Comparison of ENCODE assay signal across 18 mouse cellular contexts in genomic region chr2:157328106-157328505, GRCm38 (mm10). TPM values are rescaled to one million over a fixed set of nuclear protein-coding genes. Genes with fewer than 3 reads are reported as not detected.
DNase-seq lines count a peak whose midpoint lies in the region; ATAC-seq lines count a peak whose summit lies in the region.
"Had no signal": no experiment of that assay in that cellular context is flagged by ENCODE, and none has a peak within 500 bp of the region (broad histone marks: within the 10 kb centered on the region; RNA-seq: fewer than 3 reads in every experiment).

No protein-coding gene starts in this region.

- H3K27ac ChIP-seq in heart, embryonic 11.5 days (ENCODE audit: low read depth, low read length): no peak overlapping the region
- no peak overlapping the region; the same call in 1 of the 2 replicates for H3K27ac ChIP-seq in embryonic facial prominence, embryonic 11.5 days (replicated peaks; ENCODE audit: low read depth, low read length)
- H3K27ac ChIP-seq in hindbrain, embryonic 14.5 days: peak overlapping the region; percentile 5
- peak overlapping the region; percentile 42; the same call in 1 of the 2 replicates for H3K27ac ChIP-seq in neural tube, embryonic 12.5 days
- H3K27ac ChIP-seq: kidney, postnatal 0 days; limb, embryonic 13.5 days had no signal

- peaks cover 8% of the 10 kb centered on the region; the same call in 1 of the 2 replicates for H3K4me1 ChIP-seq in heart, embryonic 11.5 days (ENCODE audit: control insufficient read depth, insufficient read depth, low read length)
- H3K4me1 ChIP-seq in embryonic facial prominence, embryonic 11.5 days (ENCODE audit: control insufficient read depth, insufficient read depth, low read length): no peaks in the 10 kb centered on the region
- peaks cover 23% of the 10 kb centered on the region for H3K4me1 ChIP-seq in hindbrain, embryonic 14.5 days (replicated peaks; ENCODE audit: control insufficient read depth, insufficient read depth, low read length)
- H3K4me1 ChIP-seq in neural tube, embryonic 12.5 days: peaks cover 24% of the 10 kb centered on the region

- WGBS in heart, embryonic 11.5 days (ENCODE audit: insufficient replicate concordance): 39% methylated on average over 5 of the region's 5 CpGs
- WGBS in embryonic facial prominence, embryonic 11.5 days: 33% methylated on average over 5 of the region's 5 CpGs
- 18% methylated on average over 5 of the region's 5 CpGs for WGBS in hindbrain, embryonic 14.5 days
- 22% methylated on average over 5 of the region's 5 CpGs for WGBS in neural tube, embryonic 12.5 days

- H3K9ac ChIP-seq in heart, embryonic 11.5 days (ENCODE audit: low read depth, low read length): peak overlapping the region; percentile 34; the same call in 1 of the 2 replicates
- no peak overlapping the region for H3K9ac ChIP-seq in embryonic facial prominence, embryonic 11.5 days (replicated peaks; ENCODE audit: low read length)
- no peak overlapping the region for H3K9ac ChIP-seq in hindbrain, embryonic 14.5 days
- no peak overlapping the region for H3K9ac ChIP-seq in neural tube, embryonic 12.5 days
- H3K9ac ChIP-seq: limb, embryonic 13.5 days had no signal

- no peaks in the 10 kb centered on the region for H3K27me3 ChIP-seq in heart, embryonic 11.5 days (ENCODE audit: control insufficient read depth, insufficient read depth, low read length)
- no peaks in the 10 kb centered on the region for H3K27me3 ChIP-seq in embryonic facial prominence, embryonic 11.5 days (ENCODE audit: control insufficient read depth, insufficient read depth, low read length)
- H3K27me3 ChIP-seq in hindbrain, embryonic 14.5 days (ENCODE audit: control insufficient read depth, insufficient read depth, low read length): no peaks in the 10 kb centered on the region
- no peaks in the 10 kb centered on the region for H3K27me3 ChIP-seq in neural tube, embryonic 12.5 days (replicated peaks)
- H3K27me3 ChIP-seq: limb, embryonic 13.5 days had no signal

- H3K4me3 ChIP-seq in heart, embryonic 11.5 days (ENCODE audit: low read depth, low read length): no peak overlapping the region
- H3K4me3 ChIP-seq in embryonic facial prominence, embryonic 11.5 days (ENCODE audit: low read depth, low read length): no peak overlapping the region
- no peak overlapping the region for H3K4me3 ChIP-seq in hindbrain, embryonic 14.5 days (replicated peaks; ENCODE audit: low read length)
- H3K4me3 ChIP-seq in neural tube, embryonic 12.5 days: no peak overlapping the region
- H3K4me3 ChIP-seq: limb, embryonic 13.5 days had no signal

- H3K36me3 ChIP-seq in heart, embryonic 11.5 days (ENCODE audit: control insufficient read depth, insufficient read depth, low read length): peaks cover 14% of the 10 kb centered on the region
- H3K36me3 ChIP-seq in embryonic facial prominence, embryonic 11.5 days (replicated peaks; ENCODE audit: control insufficient read depth, insufficient read depth, low read depth, low read length): peaks cover 10% of the 10 kb centered on the region
- peaks cover 40% of the 10 kb centered on the region for H3K36me3 ChIP-seq in hindbrain, embryonic 14.5 days (replicated peaks; ENCODE audit: control insufficient read depth, insufficient read depth)
- H3K36me3 ChIP-seq in neural tube, embryonic 12.5 days: peaks cover 47% of the 10 kb centered on the region

- DNase-seq in heart, postnatal 4 days: no peak
- no peak for DNase-seq in embryonic facial prominence, embryonic 11.5 days (ENCODE audit: low spot score)
- DNase-seq in hindbrain, embryonic 14.5 days (ENCODE audit: low spot score): no peak
- no peak for DNase-seq in spleen, adult 18-20 months
- DNase-seq in urinary bladder, postnatal 4 days (ENCODE audit: low spot score in 2 of 2): no peak
- no peak for DNase-seq in right cerebral cortex, adult 18-20 months
- DNase-seq: adrenal gland, postnatal 10 days; heart, adult 11 months; heart, postnatal 36 days; lung, adult 2 months had no signal

- no peaks in the 10 kb centered on the region for H3K9me3 ChIP-seq in heart, embryonic 11.5 days (replicated peaks; ENCODE audit: control insufficient read depth, low read length)
- H3K9me3 ChIP-seq in embryonic facial prominence, embryonic 11.5 days (replicated peaks; ENCODE audit: control insufficient read depth, low read length): no peaks in the 10 kb centered on the region
- no peaks in the 10 kb centered on the region for H3K9me3 ChIP-seq in hindbrain, embryonic 14.5 days (ENCODE audit: control insufficient read depth, low read length)
- no peaks in the 10 kb centered on the region for H3K9me3 ChIP-seq in neural tube, embryonic 12.5 days
- H3K9me3 ChIP-seq: limb, embryonic 13.5 days had no signal

- no peak overlapping the region for H3K4me2 ChIP-seq in heart, embryonic 11.5 days
- H3K4me2 ChIP-seq in embryonic facial prominence, embryonic 11.5 days (ENCODE audit: low read depth, low read length): no peak overlapping the region
- no peak overlapping the region for H3K4me2 ChIP-seq in hindbrain, embryonic 14.5 days (replicated peaks)
- H3K4me2 ChIP-seq in neural tube, embryonic 12.5 days (replicated peaks): peak overlapping the region; percentile 20; the same call in 1 of the 2 replicates
- H3K4me2 ChIP-seq: limb, embryonic 13.5 days had no signal

- no peak for ATAC-seq in heart, embryonic 11.5 days (replicated peaks; ENCODE audit: insufficient number of reproducible peaks, low FRiP score, low TSS enrichment)
- ATAC-seq in embryonic facial prominence, embryonic 11.5 days (replicated peaks; ENCODE audit: insufficient number of reproducible peaks, low FRiP score, low TSS enrichment, low read depth): peak; percentile 55
- ATAC-seq in hindbrain, embryonic 14.5 days (ENCODE audit: low FRiP score): no peak
- ATAC-seq in neural tube, embryonic 12.5 days (ENCODE audit: low FRiP score, low read depth): peak; percentile 56

RNA-seq across cellular contexts. Expression of gene Ghrh, which starts 19.2 kb away (rescaled TPM):
- not detected in 2 replicates for polyA plus RNA-seq in heart, embryonic 11.5 days (2014; fragmentation: Nextera tagmentation; extraction: Ambion mirVana)
- total RNA-seq in heart, postnatal 4 days (2021): not detected
- 2.2 and 2.6 TPM in 2 replicates for polyA plus RNA-seq in embryonic facial prominence, embryonic 11.5 days (2014; fragmentation: Nextera tagmentation; extraction: Ambion mirVana)
- 0.58 and 0.94 TPM in 2 replicates for polyA plus RNA-seq in hindbrain, embryonic 14.5 days (2014; fragmentation: Nextera tagmentation; extraction: Ambion mirVana)
- polyA plus RNA-seq in neural tube, embryonic 12.5 days (2016; fragmentation: Nextera tagmentation; extraction: Ambion mirVana): 0.60 TPM in 1 of 2 replicates, not detected in the other
- total RNA-seq: adrenal gland, postnatal 10 days; heart, postnatal 36 days; layer of hippocampus, postnatal 10 days; megakaryocyte, adult 5-6 weeks; neutrophil, adult 5-6 weeks had no signal
- polyA plus RNA-seq: cortical plate, adult 2 months; kidney, postnatal 0 days; limb, embryonic 13.5 days; lung, adult 2 months had no signal

RNA-seq across cellular contexts. Expression of gene Manbal, which starts 39.3 kb away (rescaled TPM):
- polyA plus RNA-seq in heart, embryonic 11.5 days (2014; fragmentation: Nextera tagmentation; extraction: Ambion mirVana): 29.8 and 35.8 TPM in 2 replicates
- total RNA-seq in heart, postnatal 4 days (2021): 10 to 100 TPM; 35.8 to 35.9 TPM
- polyA plus RNA-seq in embryonic facial prominence, embryonic 11.5 days (2014; fragmentation: Nextera tagmentation; extraction: Ambion mirVana): 33.4 and 38.5 TPM in 2 replicates
- polyA plus RNA-seq in hindbrain, embryonic 14.5 days (2014; fragmentation: Nextera tagmentation; extraction: Ambion mirVana): 53.3 and 58.1 TPM in 2 replicates
- 76.8 and 79.0 TPM in 2 replicates for polyA plus RNA-seq in neural tube, embryonic 12.5 days (2016; fragmentation: Nextera tagmentation; extraction: Ambion mirVana)

RNA-seq across cellular contexts. Expression of gene Mroh8, which starts 48.8 kb away (rescaled TPM):
- polyA plus RNA-seq in heart, embryonic 11.5 days (2014; fragmentation: Nextera tagmentation; extraction: Ambion mirVana): 0.17 and 0.21 TPM in 2 replicates
- under 1 TPM; 0.07 to 0.11 TPM for total RNA-seq in heart, postnatal 4 days (2021)
- polyA plus RNA-seq in embryonic facial prominence, embryonic 11.5 days (2014; fragmentation: Nextera tagmentation; extraction: Ambion mirVana): 0.49 and 0.52 TPM in 2 replicates
- polyA plus RNA-seq in hindbrain, embryonic 14.5 days (2014; fragmentation: Nextera tagmentation; extraction: Ambion mirVana): 0.09 and 0.41 TPM in 2 replicates
- polyA plus RNA-seq in neural tube, embryonic 12.5 days (2016; fragmentation: Nextera tagmentation; extraction: Ambion mirVana): 0.82 and 0.91 TPM in 2 replicates
- total RNA-seq: neutrophil, adult 5-6 weeks had no signal

RNA-seq across cellular contexts. Expression of gene Rpn2, which starts 49.3 kb away (rescaled TPM):
- polyA plus RNA-seq in heart, embryonic 11.5 days (2014; fragmentation: Nextera tagmentation; extraction: Ambion mirVana): 202 and 214 TPM in 2 replicates
- total RNA-seq in heart, postnatal 4 days (2021): 100 to 1,000 TPM; 130 to 137 TPM
- polyA plus RNA-seq in embryonic facial prominence, embryonic 11.5 days (2014; fragmentation: Nextera tagmentation; extraction: Ambion mirVana): 257 and 261 TPM in 2 replicates
- 210 and 221 TPM in 2 replicates for polyA plus RNA-seq in hindbrain, embryonic 14.5 days (2014; fragmentation: Nextera tagmentation; extraction: Ambion mirVana)
- 224 and 234 TPM in 2 replicates for polyA plus RNA-seq in neural tube, embryonic 12.5 days (2016; fragmentation: Nextera tagmentation; extraction: Ambion mirVana)

Comparison
In these comparisons a context has a peak if more than half of its experiments do, and no peak if none do; other contexts are left out.
1. ATAC-seq: peak in embryonic facial prominence, embryonic 11.5 days (single experiment) and neural tube, embryonic 12.5 days (single experiment); none in heart, embryonic 11.5 days (single experiment) and hindbrain, embryonic 14.5 days (single experiment).
2. H3K27ac ChIP-seq: peak in hindbrain, embryonic 14.5 days (single experiment) and neural tube, embryonic 12.5 days (single experiment); none in heart, embryonic 11.5 days (single experiment) and embryonic facial prominence, embryonic 11.5 days (single experiment).